Mouse (Mus musculus): ENCODE data around the gene Slc27a1.

Slc27a1 gene

GRCm38 (mm10) chr8:71568387-71568937 lies at the start of gene Slc27a1:
TSS of gene Slc27a1 (plus strand) at chr8:71568882.
- TF ChIP-seq GATA4 (IDR thresholded peaks at IDR 0.05; ENCODE audit: insufficient replicate concordance, low read length), result no peak

DNA sequence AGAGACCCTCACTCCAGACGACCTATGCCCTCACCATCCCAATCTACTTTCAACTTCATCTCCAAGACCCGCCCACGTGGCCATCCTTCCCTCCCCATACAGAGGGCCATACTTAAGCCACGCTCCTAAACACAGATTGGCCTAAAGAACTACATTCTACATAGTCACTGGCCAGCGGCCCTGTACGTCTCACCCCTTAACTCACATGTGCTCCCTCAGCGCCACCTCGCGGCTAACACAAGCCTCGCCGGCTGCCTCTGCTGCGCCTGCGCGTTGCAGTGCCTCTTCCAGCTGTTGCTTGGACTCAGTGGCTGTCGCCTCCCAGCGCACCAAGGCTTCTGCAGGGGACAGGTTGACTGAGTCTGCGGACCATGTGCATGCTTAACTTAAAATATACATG lies 47.0 kb upstream of the Slc27a1 start:
- TF ChIP-seq GATA4 (IDR thresholded peaks at IDR 0.05; ENCODE audit: insufficient replicate concordance, low read length), result no peak

DNA sequence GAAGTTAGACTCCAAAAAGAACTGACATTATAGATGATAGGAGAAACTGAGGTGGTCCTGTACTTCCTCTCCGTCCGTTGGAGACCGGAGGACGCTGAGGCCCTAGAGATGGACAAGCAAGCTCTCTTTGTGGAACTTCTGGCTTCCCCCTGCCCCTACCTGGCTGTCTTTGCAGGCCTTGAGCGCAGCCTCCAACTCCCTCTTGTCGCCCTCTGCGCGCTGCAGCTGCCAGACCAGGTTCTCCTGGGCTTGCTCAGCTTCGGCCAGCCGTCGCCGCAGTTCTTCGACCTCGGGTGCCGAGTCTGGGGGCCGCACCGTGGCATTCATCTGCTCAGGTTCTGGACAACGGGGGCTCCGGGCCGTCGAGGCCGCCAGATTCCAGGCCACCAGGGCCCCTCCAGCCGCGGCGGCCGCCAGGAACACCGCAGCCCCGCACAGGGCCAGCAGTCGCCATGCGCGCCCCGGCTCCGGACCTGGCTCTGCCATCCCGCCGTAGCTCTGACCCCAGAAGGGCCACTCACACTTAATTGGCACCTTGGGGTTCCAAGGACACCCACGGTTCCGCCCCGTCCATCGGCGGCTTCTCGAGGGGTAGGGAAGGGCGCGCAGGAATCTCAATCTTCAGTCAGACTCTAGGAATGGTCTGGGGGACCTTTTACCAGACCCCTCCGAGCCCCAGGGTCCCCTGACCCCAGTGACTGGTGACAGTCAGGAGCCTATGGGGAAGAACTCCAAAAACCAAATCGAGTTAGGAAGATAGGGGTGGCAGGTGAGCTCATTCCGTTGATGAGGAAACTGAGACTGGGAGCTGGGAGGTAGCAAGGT lies 43.2 kb upstream of the Slc27a1 start, which contains the start of gene Ccdc194:
TSS of gene Ccdc194 (minus strand) at position 486 of the 825 bp plus-strand sequence.
- no peak for TF ChIP-seq GATA4 (IDR thresholded peaks at IDR 0.05; ENCODE audit: insufficient replicate concordance, low read length)

GRCm38 (mm10) chr8:71526272-71526671 lies 42.4 kb upstream of the Slc27a1 start:
- peak; percentile 56; the same call in 1 of the 2 replicates for TF ChIP-seq GATA4 (IDR thresholded peaks at IDR 0.05; ENCODE audit: insufficient replicate concordance, low read length)

DNA sequence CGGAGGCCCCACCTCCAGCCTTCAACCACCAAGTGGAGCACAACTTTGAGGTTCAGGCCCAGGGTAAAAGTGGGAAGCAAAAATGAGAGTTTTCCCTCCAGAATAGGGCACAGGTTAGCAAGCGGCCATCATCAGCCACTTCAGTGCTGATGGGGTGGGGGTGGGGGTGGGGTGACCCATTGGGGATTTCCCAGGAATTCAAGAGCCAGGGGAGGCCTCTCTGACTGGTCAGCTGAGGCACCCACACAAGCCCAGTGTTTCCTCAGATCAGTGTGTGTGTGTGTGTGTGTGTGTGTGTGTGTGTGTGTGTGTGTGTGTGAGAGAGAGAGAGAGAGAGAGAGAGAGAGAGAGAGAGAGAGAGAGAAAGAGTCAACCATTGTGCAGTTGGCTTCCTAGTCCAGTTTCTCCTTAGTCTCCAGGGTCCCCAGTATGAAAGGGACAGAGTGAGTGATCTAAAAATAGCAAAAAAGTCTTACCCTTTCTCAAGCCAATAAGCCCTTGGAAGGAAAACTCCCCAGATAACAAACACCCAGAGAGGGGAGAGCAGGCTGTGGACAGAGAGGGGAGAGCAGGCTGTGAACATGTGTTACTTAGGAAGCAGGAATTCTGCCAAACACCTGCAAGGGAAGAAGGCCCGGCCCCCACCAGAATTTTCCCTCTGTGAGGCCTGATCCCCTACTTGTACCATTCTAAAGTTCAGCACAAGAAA lies 41.4 kb upstream of the Slc27a1 start:
- no peak for TF ChIP-seq GATA4 (IDR thresholded peaks at IDR 0.05; ENCODE audit: insufficient replicate concordance, low read length)

- TF ChIP-seq GATA4 (IDR thresholded peaks at IDR 0.05; ENCODE audit: insufficient replicate concordance, low read length), result no peak
Measured at GRCm38 (mm10) chr8:71528362-71529073, 40.2 kb upstream of the Slc27a1 start.

GRCm38 (mm10) chr8:71534263-71534810 lies 34.3 kb upstream of the Slc27a1 start:
- no peak for TF ChIP-seq GATA4 (IDR thresholded peaks at IDR 0.05; ENCODE audit: insufficient replicate concordance, low read length)

DNA sequence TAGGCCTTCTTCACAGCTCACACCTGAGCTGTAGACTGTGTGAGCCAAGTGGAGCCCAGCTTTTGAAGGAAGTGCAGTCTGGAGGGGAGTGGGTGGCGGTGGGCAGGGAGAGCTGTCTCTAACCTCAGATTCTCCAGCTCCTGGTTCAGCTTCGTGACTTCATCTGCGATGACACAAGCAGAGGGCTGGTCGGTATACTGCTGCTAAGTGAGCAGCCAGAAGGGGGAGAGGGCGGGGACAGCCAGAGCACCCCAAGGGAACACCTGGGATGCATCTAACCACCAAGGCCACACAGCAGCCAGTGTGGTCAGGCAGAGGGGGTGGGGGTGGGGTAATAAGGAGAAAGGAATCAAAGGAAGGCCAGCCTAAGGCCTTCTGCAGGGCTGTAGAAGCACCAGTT lies 33.0 kb upstream of the Slc27a1 start:
- TF ChIP-seq GATA4 (IDR thresholded peaks at IDR 0.05; ENCODE audit: insufficient replicate concordance, low read length), result no peak

GRCm38 (mm10) chr8:71537028-71537867 lies 31.4 kb upstream of the Slc27a1 start, which contains the start of gene Bst2:
TSS of gene Bst2 (minus strand) at chr8:71537456.
- TF ChIP-seq GATA4 (IDR thresholded peaks at IDR 0.05; ENCODE audit: insufficient replicate concordance, low read length), result no peak; the same call in 1 of the 2 replicates

DNA sequence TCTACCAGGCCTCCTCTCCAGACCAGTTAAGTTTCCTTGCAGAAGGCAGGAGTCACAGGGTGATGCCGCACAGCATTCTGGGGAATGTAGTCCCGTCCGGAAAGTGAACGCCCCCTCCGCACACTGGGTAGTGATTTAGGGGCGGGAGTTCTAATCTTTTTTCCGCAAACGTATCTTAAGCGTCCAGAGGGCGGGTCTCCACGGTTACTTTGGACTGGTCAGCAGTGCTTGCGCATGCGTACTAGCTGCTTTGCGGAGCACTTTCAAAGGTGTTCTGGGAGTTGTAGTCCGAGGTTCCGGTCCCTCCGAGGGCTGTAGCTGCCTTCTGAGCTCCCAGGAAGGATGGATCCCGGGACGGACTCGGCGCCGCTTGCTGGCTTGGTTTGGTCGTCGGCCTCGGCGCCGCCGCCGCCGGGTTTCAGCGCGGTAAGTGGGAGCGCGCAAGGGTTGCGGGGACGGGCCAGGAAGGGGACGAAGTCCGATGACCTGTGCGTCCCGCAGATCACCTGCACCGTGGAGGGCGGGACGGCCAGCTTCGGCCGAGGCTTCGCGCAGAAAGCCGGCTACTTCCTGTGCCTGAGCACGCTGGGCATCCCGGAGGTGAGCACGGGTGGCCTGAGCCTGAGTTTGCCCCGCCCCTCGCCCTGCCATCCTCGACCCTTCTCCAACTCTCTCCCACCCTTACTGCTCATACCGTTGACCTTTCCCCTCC lies 25.9 kb upstream of the Slc27a1 start, which contains the start of gene Mvb12a:
TSS of gene Mvb12a (plus strand) at position 291 of the 712 bp plus-strand sequence.
- TF ChIP-seq GATA4 (IDR thresholded peaks at IDR 0.05; ENCODE audit: insufficient replicate concordance, low read length), result peak; percentile 70; the same call in 1 of the 2 replicates

DNA sequence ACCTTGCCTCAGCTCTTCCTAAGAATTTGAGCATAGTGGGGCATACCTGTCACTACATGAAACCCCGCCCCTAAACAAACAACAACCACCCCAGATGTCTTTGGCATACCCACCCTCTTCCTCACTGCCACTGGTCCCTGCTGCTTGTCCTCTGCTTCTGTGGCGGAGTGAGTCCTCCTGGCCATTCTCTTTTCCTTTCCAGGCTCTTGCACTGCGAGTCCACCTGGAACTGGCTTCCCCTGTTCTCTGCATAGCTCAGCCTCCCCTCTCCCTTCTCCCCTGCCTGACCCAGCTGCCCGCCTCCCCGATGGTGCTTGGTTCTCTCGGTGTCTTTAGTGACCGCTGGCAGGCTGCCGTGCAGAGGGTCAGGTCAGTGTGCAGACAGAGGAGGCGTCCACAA lies 24.9 kb upstream of the Slc27a1 start:
- TF ChIP-seq GATA4 (IDR thresholded peaks at IDR 0.05; ENCODE audit: insufficient replicate concordance, low read length), result no peak

DNA sequence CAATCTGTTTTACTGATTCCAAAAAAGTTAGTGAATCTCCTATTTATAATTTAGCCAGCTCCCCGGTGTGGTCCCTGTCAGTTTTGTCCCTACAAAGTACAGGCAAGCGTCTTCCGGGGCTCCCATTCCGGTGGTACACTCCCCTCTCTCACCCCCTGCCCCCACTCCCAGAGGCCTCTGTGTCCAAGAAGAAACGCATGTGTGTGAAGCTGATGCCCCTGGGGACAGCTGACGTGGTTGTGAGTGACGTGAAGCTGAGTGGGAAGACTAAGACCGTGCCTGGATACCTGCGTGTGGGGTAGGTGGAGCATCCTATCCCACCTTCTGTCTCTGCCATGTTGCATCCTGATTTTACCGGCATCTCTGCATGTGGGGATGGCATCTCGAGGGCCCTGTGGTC lies 23.6 kb upstream of the Slc27a1 start:
- no peak for TF ChIP-seq GATA4 (IDR thresholded peaks at IDR 0.05; ENCODE audit: insufficient replicate concordance, low read length)

GRCm38 (mm10) chr8:71547590-71547989 lies 21.1 kb upstream of the Slc27a1 start:
- TF ChIP-seq GATA4 (IDR thresholded peaks at IDR 0.05; ENCODE audit: insufficient replicate concordance, low read length), result no peak
